Mouse (Mus musculus) megakaryocyte-erythroid progenitor cell, adult 5-6 weeks (primary cell): ENCODE data around the gene Lcp2. TPM values are rescaled to one million over a fixed set of nuclear protein-coding genes. Genes with fewer than 3 reads are reported as not detected.
"Not testable (repeated sequence)": the region's sequence is repeated elsewhere in the genome, so short reads cannot be mapped to it uniquely, and the experiment has no call there.

ENCODE experiments used
- ATAC-seq: replicated peaks from 2 replicates; pipeline ENCODE4 v1.8.0; 2016; ENCODE audit warnings: mild to moderate bottlenecking, inconsistent platforms; ENCODE audit not compliant: severe bottlenecking, poor library complexity, low FRiP score, low TSS enrichment
- total RNA-seq, 2 experiments: library from RNA; stranded (forward) in 1 of 2; stranded (reverse) in 1 of 2; fragments of 200-1000, 215-1000 nt in 1 of 2; fragments of >200 nt in 1 of 2; fragmentation: Nextera tagmentation in 1 of 2; gene quantifications; 2 replicates each; pipeline ENCODE4 v1.2.3; 2014 to 2017

Gene Lcp2
- total RNA-seq, 2 experiments from 2014 or later = 9.3 to 11.4 TPM

DNA sequence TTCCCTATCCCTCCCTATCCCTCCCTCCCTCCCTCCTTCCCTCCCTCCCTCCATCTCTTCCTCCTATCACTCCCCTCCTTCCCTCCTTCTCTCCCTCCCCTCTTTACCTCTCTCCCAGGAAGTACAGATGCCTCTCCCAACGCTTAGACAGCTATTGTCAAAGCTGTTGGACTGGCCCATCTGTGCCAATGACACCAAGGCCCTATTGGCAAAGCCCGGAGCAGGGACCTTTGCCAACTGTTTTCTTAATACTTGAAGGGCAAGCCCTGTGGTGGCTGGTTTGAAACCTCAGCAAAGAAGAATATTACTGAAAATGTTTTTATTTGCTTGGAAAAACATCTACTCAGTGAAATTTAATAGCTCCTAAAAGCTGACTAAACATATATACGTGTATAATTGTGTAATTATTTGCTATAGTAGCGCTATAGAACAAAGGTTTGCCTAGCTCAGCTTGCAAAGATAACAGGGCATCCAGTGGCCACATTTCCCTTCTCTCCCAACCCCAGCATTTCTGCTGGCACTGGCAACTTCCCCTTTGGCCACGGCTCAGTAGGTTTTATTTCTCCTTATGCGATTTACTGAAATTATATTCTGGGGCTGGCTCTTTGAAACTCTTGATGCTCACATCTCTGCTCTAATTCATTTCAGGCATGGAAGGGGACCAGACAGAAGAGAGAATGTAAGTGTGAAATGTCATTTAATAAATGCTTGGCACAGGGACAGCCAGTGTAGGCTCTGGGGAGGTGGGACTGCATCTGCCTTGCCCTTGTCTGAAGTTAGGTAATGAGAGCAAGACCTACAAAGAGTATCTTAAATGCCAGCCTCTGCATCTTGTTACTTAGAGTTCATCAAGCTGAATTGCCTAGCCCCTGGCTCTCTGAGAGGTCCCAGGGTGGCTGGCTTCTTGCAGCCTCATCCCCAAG lies 33.1 kb downstream of the Lcp2 start:
- ATAC-seq = no peak

DNA sequence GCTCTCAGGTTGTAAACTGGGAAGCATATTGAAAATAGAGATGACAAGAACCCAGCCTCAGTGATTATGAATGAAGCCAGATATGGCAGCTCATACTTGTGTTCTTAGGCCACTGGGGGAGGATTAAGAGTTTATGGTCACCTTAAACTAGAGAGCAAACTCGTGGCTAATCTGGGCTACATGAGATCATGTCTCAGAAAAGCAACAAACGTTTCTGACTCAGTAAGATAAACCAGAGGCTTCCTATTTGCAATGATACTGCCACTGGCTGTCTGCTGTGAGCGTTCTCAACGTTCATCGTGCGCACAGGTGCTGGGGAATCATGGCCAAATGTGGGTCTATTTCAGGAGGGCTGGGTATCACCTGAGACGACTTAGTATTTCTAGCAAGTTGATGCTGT lies 37.1 kb downstream of the Lcp2 start:
- peak; percentile 44; the same call in 1 of the 2 replicates for ATAC-seq

- no peak for ATAC-seq
Observed at GRCm38 (mm10) chr11:34084639-34085038, 37.9 kb downstream of the Lcp2 start.

GRCm38 (mm10) chr11:34086164-34086751 lies 39.5 kb downstream of the Lcp2 start:
- ATAC-seq = no peak

DNA sequence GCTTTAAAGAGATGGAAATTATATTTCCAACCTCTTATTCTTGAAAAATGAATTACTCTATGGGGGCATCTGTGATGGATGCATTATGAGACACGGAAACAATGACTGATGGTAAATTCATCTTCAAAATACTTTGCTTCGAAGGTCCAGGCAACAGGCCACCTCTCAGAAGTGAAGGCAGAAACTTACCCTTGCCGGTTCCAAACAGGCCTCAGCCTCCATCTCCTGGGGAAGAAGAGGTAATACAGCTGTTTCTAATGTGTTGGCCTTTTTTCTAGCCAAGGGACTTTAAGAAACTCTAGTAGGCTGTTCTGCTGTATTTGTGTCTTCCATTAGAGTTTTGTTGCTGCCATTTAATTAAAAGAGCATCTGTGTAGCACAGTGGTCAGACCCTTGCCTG lies 40.3 kb downstream of the Lcp2 start:
- ATAC-seq = no peak

DNA sequence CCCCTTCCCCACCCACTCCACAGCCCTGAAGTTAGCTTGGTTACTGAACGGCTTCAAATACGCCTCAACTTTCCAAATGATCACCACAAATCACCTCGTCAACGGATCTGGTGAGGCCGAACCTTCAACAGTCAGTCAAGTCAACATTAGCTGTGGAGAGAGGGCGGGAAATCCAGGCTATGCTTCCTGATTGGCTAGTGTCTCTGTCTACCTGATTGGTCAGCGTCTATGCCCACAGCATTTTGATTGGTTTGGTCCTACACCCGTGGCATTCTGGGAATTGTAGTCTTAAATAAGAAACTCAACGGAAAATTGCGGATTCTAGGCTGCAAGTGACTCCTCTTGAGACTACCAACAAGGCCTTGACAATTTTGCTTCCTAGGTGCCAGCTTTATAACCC lies 51.7 kb downstream of the Lcp2 start, which contains the start of gene 4930469K13Rik:
Gene 4930469K13Rik, minus strand, starts transcription at position 133 of the 400 bp plus-strand sequence.
- peak; percentile 81 for ATAC-seq

DNA sequence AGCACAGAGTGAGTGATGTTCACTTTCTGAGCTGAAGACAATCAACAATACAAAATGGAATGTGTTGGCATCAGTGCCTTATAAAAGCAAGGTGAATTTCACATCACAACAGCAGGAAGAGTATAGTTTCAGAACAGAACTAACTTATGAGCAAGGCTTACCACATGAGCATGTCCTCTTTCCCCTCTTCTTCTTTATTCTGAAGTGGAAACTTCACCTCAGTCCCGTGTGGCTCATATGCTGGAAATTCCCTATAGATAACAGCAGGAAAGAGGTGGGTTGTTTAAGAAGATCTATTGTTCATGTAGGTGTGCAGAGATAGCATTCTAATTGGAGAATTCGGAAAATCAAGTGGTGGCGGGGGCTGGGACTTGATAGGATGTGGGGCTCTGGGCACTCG lies 55.1 kb downstream of the Lcp2 start:
- no peak for ATAC-seq

- ATAC-seq = no peak
Observed at GRCm38 (mm10) chr11:34104919-34105318, 58.2 kb downstream of the Lcp2 start.

- ATAC-seq = peak; percentile 86
Observed at GRCm38 (mm10) chr11:34109260-34109659, 62.5 kb downstream of the Lcp2 start.

DNA sequence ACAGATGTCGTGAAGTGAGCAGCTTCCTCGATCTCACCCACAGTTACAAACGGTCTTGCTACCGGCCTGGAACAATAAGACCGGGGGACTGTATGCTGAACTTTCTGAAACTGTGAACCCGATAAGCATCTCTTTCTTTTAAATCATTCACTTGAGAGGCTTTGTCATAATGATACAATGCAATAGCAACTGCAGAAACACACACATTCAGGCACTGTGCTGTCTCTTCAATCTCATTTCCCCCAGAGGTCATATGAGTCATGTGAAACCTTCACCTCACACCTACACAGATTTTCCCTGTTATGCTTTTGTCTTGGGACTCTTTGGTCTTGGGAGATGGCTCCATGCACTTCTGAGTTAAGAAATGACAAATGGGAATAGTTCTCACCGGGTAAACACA lies 65.2 kb downstream of the Lcp2 start:
- ATAC-seq = no peak

DNA sequence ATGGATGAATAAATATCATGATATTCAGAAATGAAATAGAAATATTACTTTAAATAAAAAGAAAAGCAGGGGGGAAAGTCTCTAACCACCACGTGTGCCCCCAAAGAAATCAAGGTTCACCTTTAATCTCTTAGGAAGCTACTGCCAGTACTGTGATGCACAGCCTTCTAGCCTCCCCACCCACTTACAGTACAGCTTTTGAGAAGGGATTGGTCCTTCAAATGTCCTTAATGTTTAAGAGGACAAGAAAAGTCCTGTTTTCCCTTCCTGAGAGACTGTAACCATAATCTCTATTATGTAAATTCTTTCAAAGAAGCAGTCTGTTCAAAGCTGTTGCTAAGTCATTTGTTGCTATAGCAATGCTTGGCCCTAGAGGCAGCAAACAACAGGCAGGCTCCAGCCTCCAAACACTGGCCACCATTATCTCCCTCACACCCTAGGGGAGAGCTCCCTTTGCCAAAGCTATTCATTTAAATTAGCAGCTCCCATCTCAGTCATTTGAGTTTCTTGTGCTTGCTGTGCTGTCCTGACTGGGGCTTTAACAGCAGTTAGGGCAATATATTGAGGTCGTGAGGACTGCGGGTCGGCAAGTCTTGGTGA lies 66.2 kb downstream of the Lcp2 start:
- peak; percentile 53; the same call in 1 of the 2 replicates for ATAC-seq

DNA sequence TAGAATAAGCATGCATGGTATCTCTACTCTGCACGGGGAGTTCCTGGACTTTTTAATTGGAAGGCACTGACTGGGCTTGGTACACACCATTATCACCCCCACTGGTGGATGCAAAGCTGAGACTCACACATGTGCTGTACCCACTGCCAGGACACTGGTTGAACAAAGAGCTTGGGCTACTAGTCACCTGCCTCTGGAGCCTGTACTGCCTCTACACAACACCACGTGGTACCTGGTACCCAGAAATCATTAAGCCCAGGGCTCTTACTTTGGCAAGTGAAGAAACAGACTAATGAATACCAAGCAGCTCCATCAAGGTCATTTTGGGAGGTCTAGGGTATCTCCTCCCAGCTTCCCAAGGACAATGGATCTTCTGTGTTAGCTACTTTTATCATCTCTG lies 67.0 kb downstream of the Lcp2 start:
- ATAC-seq = no peak

GRCm38 (mm10) chr11:34116572-34117135 lies 69.9 kb downstream of the Lcp2 start:
- ATAC-seq = peak; percentile 72

DNA sequence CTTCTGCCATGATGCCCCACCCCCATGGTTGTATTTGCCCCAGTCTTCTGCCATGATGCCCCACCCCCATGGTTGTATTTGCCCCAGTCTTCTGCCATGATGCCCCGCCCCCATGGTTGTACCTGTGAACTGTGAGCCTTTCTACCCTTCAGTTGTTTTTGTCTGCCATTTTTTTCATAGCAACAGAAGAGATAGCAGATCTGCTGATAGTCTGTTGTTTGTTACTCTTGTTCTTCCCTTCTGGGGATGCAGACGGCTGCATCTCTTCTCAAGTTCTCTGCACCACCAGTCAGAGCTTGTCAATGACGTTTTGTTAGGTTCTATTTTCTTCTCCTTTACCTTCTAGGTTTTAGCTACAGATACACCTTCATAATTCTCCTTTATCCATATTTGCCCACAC lies 70.9 kb downstream of the Lcp2 start:
- ATAC-seq = no peak

- ATAC-seq = no peak
Observed at GRCm38 (mm10) chr11:34118319-34118718, 71.6 kb downstream of the Lcp2 start.

DNA sequence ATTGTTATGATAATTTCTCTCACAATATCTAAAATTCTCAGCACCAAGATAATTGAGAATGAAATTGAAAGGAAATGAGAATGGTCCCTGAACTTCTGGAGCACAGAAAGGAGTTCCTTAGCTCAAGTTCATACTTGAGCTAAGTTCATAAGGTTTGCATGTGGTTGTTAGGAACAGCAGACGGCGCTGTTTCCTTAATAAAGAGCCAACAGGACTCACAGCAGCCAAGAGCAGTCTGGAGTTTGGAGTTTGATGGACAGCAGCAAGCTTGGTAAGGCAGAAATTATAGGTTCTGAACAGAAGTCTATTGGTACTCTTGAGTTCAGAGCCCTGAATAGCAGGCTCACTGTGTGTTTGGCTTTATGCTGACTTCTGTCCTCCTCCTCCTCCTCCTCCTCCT lies 76.4 kb downstream of the Lcp2 start:
- ATAC-seq = peak; percentile 80

GRCm38 (mm10) chr11:34124852-34125251 lies 78.1 kb downstream of the Lcp2 start:
- no peak for ATAC-seq

DNA sequence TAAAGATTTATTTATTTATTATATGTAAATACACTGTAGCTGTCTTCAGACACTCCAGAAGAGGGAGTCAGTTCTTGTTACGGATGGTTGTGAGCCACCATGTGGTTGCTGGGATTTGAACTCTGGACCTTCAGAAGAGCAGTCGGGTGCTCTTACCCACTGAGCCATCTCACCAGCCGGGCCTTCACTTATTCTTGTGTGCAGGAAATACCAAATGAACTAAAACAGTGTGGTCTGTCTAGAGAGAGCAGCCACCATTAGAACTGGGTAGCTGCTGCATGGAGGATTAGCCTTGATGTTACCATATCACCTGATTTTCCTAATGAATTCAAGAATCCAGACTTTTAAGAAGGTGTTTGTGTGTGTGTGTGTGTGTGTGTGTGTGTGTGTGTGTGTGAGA lies 79.0 kb downstream of the Lcp2 start:
- not testable (repeated sequence) for ATAC-seq

DNA sequence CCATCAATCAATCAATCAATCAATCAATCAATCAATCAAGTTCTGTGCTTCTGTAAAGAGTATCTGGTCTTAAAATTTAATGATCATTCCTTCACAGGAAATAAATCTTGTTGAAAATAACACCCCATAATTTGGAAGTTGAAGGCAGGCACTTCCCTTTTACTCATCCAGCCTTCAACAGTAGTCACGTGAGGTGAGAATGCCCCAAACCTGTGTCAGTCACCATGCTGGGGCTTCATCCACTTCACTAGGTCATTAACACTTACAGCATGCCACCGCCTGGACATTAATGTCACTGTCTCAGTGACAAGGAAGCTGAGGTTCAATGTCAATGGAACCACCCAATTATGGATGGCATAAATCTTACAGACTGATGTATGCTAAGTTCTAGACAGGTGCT lies 81.7 kb downstream of the Lcp2 start:
- ATAC-seq = no peak

DNA sequence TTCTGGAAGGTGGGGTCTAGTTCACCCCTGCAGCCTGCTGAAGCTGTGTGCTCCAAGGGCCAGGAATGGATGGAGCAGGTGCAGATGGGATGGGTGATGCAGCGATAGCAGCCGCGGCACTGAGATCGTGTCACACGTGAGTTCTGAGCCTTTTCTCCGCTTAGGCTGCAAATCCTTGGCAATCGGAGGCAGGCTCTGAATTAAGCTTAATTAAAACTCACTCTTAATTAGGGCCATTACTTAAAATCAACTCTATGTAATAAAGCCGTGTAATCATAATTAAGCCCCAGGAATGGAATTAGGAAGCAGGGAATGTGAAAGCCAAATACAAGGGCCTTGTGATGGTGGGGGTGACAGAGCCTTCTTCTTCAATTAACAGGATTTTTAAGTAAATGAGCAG lies 92.6 kb downstream of the Lcp2 start:
- ATAC-seq = no peak
